Mouse (Mus musculus) heart, adult 2 months (tissue): ENCODE measurements around the gene Slc35e2. TPM values are rescaled to one million over a fixed set of nuclear protein-coding genes. Genes with fewer than 3 reads are reported as not detected.
A peak's percentile ranks its signal among the peaks of the same experiment; 100 is the strongest.

Experiments used
- DNase-seq, 2 experiments: peaks; one replicate each; pipeline ENCODE4 v3.0.0; 2021
- H3K27ac ChIP-seq: fragments of 200-600 bp; 2 replicates; pipeline ENCODE4 v1.8.1; 2022
- H3K27me3 ChIP-seq: fragments of 200-500 bp; 2 replicates; pipeline ENCODE4 v1.6.1; 2012; ENCODE audit warnings: mild to moderate bottlenecking, low read length, inconsistent platforms, mixed read lengths; ENCODE audit not compliant: control insufficient read depth, insufficient read depth
- H3K36me3 ChIP-seq: fragments of 200-500 bp; 2 replicates; pipeline ENCODE4 v1.6.1; 2012; ENCODE audit warnings: low read length, inconsistent platforms; ENCODE audit not compliant: control insufficient read depth, insufficient read depth
- H3K4me1 ChIP-seq: fragments of 200-500 bp; 2 replicates; pipeline ENCODE4 v1.6.1; 2011; ENCODE audit warnings: low read length; ENCODE audit not compliant: control insufficient read depth, insufficient read depth
- H3K4me3 ChIP-seq: fragments of 200-600 bp; 2 replicates; pipeline ENCODE4 v1.8.1; 2022
- H3K79me2 ChIP-seq: fragments of 200-500 bp; replicated peaks from 2 replicates; pipeline ENCODE4 v1.6.1; 2012; ENCODE audit warnings: mild to moderate bottlenecking, inconsistent platforms, low read length, moderate library complexity, mixed read lengths; ENCODE audit not compliant: control insufficient read depth, insufficient read depth
- H3K9ac ChIP-seq: fragments of 200-500 bp; 2 replicates; pipeline ENCODE4 v1.6.1; 2012; ENCODE audit warnings: low read depth, mild to moderate bottlenecking, control low read depth, inconsistent platforms, low read length, mixed read lengths
- CTCF ChIP-seq: fragments of 200-600 bp; IDR thresholded peaks from 2 replicates; pipeline ENCODE4 v1.8.1; 2022; ENCODE audit warnings: antibody characterized with exemption, mild to moderate bottlenecking, moderate library complexity
- EP300 ChIP-seq: fragments of 200-500 bp; IDR thresholded peaks from 2 replicates; pipeline ENCODE4 v1.6.1; 2011; ENCODE audit warnings: low read depth, low read length, control low read depth; ENCODE audit not compliant: insufficient read depth
- POLR2A ChIP-seq: fragments of 200-500 bp; IDR thresholded peaks from 2 replicates; pipeline ENCODE4 v1.6.1; 2011; ENCODE audit warnings: mild to moderate bottlenecking, low read depth, low read length, control low read depth; ENCODE audit not compliant: insufficient read depth
- WGBS: fragments of 180-500 bp; shearing (Covaris S2); methylation state at CpG from one replicate; pipeline ENCODE4 v1.1.7; 2018; 5-methylcytosine and 5-hydroxymethylcytosine counted together
- intact Hi-C: fragments of 180-260 bp; cut with DNase I; formaldehyde crosslinking; loops from one replicate; pipeline ENCODE4 v1.15.1; 2025
- polyA plus RNA-seq: library from polyadenylated mRNA; depleted of rRNA; stranded (reverse); fragments of >200 nt; gene quantifications from 2 replicates; pipeline ENCODE4 v1.2.3, GENCODE M21; 2012
- total RNA-seq, 2 experiments: library from RNA; stranded (reverse); gene quantifications; 2 replicates each; pipeline ENCODE4 v1.2.3; 2021

The Slc35e2 gene
- total and polyA plus RNA-seq, 3 experiments: 4.1 to 8.2 (median 6.3) TPM

- no peak overlapping the region for H3K27ac ChIP-seq
- H3K9ac ChIP-seq: no peak overlapping the region
- no peaks in the 10 kb centered on the region for H3K36me3 ChIP-seq
- no peak for DNase-seq
- no peaks in the 10 kb centered on the region; the same call in 1 of the 2 replicates for H3K79me2 ChIP-seq
- peaks cover 12% of the 10 kb centered on the region for H3K4me1 ChIP-seq
- no peak overlapping the region for H3K4me3 ChIP-seq
- intact Hi-C loops: loop anchor here (10.0 kb wide), 1 partner anchor 213 kb away; the partner anchor contains the start of gene Prkcz
- H3K27me3 ChIP-seq: no peaks in the 10 kb centered on the region
- TF ChIP-seq POLR2A (no peak), CTCF (no peak), EP300 (no peak)
- 85% methylated on average over 5 of the region's 5 CpGs for WGBS
Observed at GRCm38 (mm10) chr4:155577741-155578140, 23.5 kb upstream of the Slc35e2 start.

DNA sequence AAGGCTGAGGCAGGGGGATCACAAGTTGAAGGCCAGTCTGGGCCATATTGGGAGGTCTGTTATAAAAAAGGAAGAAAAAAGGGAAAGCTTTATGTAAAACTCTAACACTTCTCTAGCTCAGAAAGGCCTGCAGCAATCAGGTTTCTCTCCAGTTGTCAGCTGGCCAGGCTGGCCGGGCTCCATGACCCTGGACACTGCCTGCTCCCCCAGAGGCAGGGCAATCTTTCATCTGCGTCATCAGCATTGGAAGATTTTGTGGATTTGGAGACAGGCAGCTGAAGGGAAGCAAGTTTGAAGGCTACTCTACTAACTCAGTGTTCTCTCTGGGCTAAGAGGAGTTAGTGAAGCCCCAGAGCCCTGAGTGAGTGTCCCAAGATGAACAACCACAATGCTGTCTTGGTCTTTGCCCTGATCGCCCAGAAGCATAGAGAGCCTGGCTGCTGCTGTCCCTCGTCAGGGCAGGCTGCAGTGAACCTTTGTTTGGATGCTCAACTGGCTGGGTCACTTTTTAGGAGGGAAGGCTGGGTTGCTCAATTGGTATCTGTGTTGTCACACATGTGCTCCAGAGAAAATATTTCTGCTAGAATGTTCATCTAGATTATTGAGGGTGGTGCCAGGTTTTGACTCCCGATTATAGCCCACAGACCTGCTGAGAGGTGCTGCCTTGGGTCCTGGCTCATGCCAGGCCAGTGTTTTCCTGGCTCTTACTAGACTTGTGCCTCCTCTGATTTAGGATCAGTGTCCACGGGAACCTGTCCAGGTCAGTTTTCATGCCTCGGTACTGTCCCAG lies 22.7 kb upstream of the Slc35e2 start:
- Histone ChIP-seq H3K79me2 (no peaks in the 10 kb centered on the region; the same call in 1 of the 2 replicates), H3K4me1 (peaks cover 8% of the 10 kb centered on the region), H3K9ac (no peak overlapping the region), H3K27me3 (no peaks in the 10 kb centered on the region), H3K36me3 (no peaks in the 10 kb centered on the region), H3K4me3 (no peak overlapping the region), H3K27ac (peak overlapping the region; percentile 15; the same call in 1 of the 2 replicates)
- TF ChIP-seq EP300 (no peak), CTCF (no peak), POLR2A (no peak)
- DNase-seq: peak; percentile 76 to 77
- 59% methylated on average over 7 of the region's 7 CpGs for WGBS
- intact Hi-C loops: loop anchor here (10.0 kb wide), 1 partner anchor 214 kb away; the partner anchor contains the start of gene Prkcz

- H3K36me3 ChIP-seq: no peaks in the 10 kb centered on the region
- DNase-seq: peak in 1 of 2 experiments; percentile 71
- TF ChIP-seq EP300: no peak
- TF ChIP-seq CTCF: peak; percentile 92
- no peak for TF ChIP-seq POLR2A
- peaks cover 5% of the 10 kb centered on the region for H3K4me1 ChIP-seq
- no peak overlapping the region for H3K4me3 ChIP-seq
- H3K27ac ChIP-seq: no peak overlapping the region
- no peak overlapping the region for H3K9ac ChIP-seq
- intact Hi-C loops: loop anchor here (1.0 kb wide), 1 partner anchor 99 kb away; no protein-coding TSS in a partner anchor
- no peaks in the 10 kb centered on the region for H3K27me3 ChIP-seq
- H3K79me2 ChIP-seq: no peaks in the 10 kb centered on the region; the same call in 1 of the 2 replicates
- 32% methylated on average over 1 of the region's 1 CpGs for WGBS
Observed at GRCm38 (mm10) chr4:155580420-155580819, 20.8 kb upstream of the Slc35e2 start.

DNA sequence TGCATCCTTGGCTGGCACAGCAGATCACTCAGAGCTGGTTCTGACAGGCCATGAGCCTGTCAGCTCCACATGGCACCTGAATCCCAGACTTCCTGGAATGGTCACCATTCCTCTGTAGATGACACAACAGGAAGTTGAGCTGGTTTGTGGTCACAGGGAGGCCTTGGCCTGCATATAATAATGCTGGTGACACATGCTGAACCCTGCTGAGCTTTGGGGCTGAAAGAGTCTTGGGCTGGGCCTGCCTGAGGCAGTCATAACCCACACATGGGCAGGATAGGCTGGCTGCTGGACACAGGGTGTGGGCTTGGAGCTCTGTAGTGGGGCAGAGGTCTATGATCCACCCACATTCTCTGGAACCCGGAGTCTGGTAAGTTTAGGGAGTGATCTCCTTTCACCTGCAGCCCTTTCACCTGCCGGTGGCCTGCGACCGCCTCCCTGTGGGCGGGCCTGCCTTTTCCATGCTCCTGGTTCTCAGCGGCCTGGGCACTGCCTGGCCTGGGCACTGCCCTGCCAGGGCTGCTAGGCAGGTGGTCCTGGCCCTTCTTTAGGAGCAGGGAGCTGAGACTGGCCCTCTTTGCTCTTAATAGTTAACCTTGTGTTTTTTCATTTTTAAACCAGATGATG lies 18.8 kb upstream of the Slc35e2 start:
- Histone ChIP-seq H3K9ac (no peak overlapping the region), H3K27me3 (no peaks in the 10 kb centered on the region), H3K27ac (no peak overlapping the region), H3K4me1 (peaks cover 2% of the 10 kb centered on the region), H3K79me2 (no peaks in the 10 kb centered on the region), H3K36me3 (no peaks in the 10 kb centered on the region), H3K4me3 (no peak overlapping the region)
- 95% methylated on average over 6 of the region's 6 CpGs for WGBS
- TF ChIP-seq CTCF (no peak), EP300 (no peak), POLR2A (no peak)
- intact Hi-C loops: no loop called here
- no peak for DNase-seq

DNA sequence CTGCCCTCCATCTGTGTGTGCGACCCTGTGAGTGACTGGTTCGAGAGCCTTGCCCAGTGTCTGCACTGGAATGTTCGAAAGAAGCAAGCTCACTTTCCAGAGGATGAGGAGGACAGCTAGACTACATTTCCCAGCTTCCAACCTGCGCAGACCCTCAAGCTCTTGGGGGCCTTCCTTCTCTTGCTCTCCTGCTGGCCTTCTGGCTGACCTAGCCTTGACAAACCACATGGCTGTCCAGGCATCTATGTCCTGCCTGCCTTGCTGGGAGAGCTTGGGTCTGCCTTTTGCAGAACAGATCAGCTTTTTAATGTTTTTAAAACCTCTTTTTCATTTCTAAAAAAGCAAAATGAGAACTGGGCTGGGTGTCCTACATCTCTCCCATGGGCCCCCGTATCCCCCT lies 11.9 kb upstream of the Slc35e2 start:
- Histone ChIP-seq H3K79me2 (no peaks in the 10 kb centered on the region), H3K4me1 (no peaks in the 10 kb centered on the region), H3K27ac (no peak overlapping the region), H3K4me3 (no peak overlapping the region), H3K36me3 (no peaks in the 10 kb centered on the region), H3K27me3 (no peaks in the 10 kb centered on the region), H3K9ac (no peak overlapping the region)
- DNase-seq: no peak
- intact Hi-C loops: no loop called here
- 93% methylated on average over 5 of the region's 5 CpGs for WGBS
- TF ChIP-seq POLR2A: no peak
- no peak for TF ChIP-seq CTCF
- no peak for TF ChIP-seq EP300

DNA sequence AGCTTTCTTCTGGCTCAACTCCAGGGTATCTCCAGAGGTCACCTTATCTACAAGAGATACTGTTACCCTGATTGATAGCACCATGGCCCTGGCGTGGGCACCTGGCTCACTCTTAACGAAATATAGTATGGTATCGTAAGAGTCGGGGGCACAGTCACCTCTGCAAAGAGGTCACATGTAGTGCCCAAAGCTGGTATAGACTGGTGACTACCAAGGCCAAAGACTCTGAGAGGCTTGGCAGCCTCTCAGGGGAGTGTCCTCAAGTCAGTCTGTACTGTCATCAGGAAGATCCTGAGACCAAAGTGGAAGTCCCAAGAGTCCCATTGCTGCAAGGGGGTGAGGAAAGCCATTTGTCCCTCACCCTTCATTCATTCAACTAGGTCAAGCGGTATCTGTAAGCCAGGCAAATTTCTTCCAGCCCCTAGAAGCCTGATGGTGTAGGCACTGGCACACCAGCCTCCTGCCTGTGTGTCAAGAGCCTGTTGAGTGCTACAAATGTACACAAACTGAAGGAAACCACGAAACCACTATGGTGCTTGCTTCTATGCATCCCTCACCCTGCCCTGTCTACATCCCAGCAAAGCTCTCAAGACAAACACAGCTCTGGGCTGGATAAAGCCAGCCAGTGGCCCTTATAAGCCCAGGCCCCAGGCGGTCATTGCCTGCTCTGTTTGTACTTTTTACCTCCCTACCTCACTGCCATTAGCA lies 10.1 kb upstream of the Slc35e2 start:
- no peak overlapping the region for H3K9ac ChIP-seq
- no peaks in the 10 kb centered on the region for H3K79me2 ChIP-seq
- WGBS: 70% methylated on average over 7 of the region's 7 CpGs
- no peak overlapping the region for H3K4me3 ChIP-seq
- intact Hi-C loops: no loop called here
- TF ChIP-seq POLR2A (no peak), EP300 (no peak), CTCF (no peak)
- no peak for DNase-seq
- no peak overlapping the region for H3K27ac ChIP-seq
- H3K27me3 ChIP-seq: no peaks in the 10 kb centered on the region
- no peaks in the 10 kb centered on the region for H3K4me1 ChIP-seq
- H3K36me3 ChIP-seq: no peaks in the 10 kb centered on the region
